Mouse (Mus musculus): Measurements from ENCODE around the gene Defb18. TPM values are rescaled to one million over a fixed set of nuclear protein-coding genes. Genes with fewer than 3 reads are reported as not detected.
"Not testable (repeated sequence)": the region's sequence is repeated elsewhere in the genome, so short reads cannot be mapped to it uniquely, and the experiment has no call there.

The Defb18 gene
- not detected in 2 replicates for polyA plus RNA-seq (2012; rRNA removed)

DNA sequence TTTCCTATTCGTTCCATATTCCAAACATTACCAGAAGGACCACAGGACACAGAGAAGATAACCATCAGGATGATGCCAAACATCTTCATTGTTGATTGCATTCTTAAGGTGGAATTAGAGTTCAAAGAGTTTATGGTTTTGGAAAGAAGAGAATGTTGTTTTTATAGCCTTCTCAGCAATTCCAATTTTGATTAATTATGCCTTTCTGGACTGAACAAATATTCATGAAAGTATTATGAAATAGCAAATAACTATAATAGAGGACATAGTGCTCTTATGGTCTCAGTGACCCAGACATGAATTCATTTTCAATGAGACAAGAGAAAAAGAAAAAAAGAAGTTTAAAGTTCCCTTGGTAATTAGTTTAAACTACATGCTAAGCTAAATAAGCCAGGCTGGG lies at the start of gene Defb18:
TSS of gene Defb18 (minus strand) at position 101 of the 400 bp plus-strand sequence.
- WGBS, result 54% methylated on average over 1 of the region's 1 CpGs
- DNase-seq (ENCODE audit: low read depth, low spot score), result no peak

DNA sequence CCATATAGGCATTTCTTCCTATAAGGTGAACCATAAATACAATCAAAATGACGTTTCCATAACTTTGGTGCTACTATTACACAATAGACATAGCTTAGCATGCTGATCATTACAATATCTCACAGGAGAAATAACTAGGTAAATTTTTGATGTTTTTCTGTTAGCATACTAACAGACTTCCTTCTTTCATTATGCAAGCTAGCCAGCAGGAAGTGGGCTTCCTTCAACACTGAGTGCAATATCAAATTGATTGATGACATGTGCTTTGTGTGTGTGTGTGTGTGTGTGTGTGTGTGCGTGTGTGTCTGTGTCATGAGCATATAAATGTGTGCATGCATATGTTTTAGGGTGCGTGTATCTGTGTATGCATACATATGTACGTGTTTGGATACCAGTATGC lies 33.9 kb upstream of the Defb18 start:
- no peak for DNase-seq (ENCODE audit: low read depth, low spot score)
- WGBS, result 76% methylated on average over 4 of the region's 4 CpGs

DNA sequence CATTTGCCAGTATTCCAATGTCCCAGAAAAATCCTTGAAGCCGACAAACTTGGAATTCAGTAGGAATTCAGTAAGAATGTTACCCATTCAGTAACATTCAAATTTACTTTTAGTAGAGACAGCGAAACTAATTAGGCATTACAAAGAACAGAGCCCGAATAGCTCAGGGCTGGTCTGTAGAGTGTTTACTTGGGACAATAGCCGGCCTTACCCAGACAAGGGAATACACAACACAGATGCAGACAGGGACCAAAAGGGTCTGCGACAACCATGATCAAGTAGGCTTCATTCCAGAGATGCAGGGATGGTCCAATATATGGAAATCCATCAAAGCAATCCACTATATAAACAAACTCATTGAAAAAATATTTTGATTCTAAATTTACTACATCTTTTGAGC lies 31.6 kb upstream of the Defb18 start:
- 76% methylated on average over 5 of the region's 5 CpGs for WGBS
- DNase-seq (ENCODE audit: low read depth, low spot score), result no peak

DNA sequence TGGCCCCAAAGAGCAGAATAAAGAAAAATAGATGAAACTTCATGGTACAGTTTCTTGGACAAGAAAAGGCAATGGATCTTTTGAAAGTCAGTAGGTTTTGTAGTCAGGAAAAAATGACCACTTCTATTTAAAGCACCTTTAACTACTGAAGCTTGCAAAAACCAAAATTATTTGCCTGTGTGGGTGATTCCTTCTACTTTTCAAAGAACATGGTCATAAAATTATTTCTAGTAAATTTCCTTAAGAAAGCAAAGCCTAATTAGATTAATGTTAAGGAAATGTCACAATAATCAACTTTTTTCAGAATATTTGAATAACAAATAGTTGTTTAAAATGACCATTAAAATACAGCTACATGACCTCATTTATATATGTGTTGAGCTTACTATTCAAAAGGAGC lies 27.8 kb upstream of the Defb18 start, which contains the start of gene Defb41:
TSS of gene Defb41 (minus strand) at position 101 of the 400 bp plus-strand sequence.
- no peak for DNase-seq (ENCODE audit: low read depth, low spot score)

DNA sequence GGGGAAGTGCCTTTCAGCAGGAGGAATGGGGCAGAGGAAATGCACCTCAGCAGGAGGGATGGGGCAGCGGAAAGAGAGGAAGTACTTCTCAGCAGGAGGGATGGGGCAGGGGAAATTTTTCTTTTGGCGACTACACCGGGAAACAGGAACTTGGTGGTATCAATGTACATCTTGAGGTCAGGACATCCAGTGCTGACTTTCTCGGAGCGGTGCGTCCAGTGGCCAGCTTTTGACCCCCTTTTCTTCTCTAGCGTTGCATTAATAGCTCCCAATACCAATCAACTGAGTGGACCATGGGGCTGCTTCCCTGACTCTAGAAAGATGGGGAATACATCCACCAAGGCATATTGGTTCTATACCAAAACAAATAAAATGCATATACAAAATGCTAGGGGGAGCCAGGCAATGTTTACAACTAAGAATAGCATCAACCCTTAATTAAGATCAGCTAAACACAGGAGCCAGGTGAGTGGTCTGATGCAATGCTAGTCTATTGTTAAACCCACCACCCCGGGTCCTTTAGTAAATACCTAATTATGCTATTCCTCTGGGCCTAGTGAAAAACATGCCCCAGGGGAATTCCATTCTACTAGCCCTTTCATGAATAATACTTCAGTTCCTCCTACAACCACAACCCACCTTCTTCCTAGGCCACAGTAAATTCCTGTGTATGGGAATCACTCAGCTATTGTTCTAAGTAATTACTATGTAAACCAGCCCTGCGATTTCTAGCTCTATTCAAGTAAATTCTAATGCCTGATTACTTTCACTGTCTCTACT lies 8.7 kb upstream of the Defb18 start:
- DNase-seq (ENCODE audit: low read depth, low spot score), result not testable (repeated sequence)
- 90% methylated on average over 9 of the region's 9 CpGs for WGBS

DNA sequence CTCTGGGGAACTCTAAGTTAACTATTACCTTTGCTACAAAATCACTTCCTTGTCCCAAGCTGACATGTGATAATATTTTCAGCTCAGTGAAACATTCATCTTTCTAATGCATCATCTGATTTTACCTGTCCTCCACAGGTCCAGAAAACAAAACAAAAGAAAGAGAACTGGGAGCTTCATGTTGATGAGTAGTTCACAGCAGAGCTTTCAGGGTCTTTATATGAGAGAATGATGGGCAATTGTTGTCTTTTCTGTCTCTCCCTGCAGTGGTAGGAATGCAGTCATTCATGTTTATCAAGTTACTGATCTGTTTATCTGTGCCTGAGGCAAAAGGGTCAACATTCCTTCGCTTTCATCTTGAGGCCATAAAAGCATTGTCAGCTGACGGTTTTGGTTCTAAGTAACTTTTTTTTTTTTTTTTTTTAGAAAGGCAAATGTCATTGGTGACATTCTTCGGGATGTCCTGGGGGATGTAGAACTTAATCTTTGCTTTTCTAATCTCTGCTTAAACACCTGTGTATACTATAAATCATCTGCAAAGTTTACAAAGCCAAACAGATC lies 13.8 kb downstream of the Defb18 start:
- 11% methylated on average over 3 of the region's 3 CpGs for WGBS
- DNase-seq (ENCODE audit: low read depth, low spot score), result no peak

DNA sequence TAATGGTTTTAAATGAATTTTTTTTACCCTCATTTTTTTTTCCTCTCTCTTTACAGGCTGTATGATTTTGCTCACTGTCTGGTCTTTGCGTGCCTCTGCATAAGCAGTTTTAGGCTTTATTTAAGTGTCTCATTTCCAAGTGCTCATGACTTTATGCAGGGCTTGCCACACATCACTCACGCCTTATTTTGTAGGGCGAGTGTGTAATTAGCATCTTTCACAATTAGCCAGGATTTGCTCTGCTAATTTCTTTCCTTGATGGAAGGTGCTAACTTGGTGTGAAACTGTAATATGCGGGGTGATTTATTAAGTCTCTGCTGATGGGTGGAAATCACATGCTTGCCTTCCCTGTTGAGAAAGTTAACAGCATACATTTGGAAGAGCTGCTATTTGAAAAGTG lies 45.5 kb downstream of the Defb18 start:
- DNase-seq (ENCODE audit: low read depth, low spot score), result no peak
- WGBS, result 57% methylated on average over 4 of the region's 4 CpGs

DNA sequence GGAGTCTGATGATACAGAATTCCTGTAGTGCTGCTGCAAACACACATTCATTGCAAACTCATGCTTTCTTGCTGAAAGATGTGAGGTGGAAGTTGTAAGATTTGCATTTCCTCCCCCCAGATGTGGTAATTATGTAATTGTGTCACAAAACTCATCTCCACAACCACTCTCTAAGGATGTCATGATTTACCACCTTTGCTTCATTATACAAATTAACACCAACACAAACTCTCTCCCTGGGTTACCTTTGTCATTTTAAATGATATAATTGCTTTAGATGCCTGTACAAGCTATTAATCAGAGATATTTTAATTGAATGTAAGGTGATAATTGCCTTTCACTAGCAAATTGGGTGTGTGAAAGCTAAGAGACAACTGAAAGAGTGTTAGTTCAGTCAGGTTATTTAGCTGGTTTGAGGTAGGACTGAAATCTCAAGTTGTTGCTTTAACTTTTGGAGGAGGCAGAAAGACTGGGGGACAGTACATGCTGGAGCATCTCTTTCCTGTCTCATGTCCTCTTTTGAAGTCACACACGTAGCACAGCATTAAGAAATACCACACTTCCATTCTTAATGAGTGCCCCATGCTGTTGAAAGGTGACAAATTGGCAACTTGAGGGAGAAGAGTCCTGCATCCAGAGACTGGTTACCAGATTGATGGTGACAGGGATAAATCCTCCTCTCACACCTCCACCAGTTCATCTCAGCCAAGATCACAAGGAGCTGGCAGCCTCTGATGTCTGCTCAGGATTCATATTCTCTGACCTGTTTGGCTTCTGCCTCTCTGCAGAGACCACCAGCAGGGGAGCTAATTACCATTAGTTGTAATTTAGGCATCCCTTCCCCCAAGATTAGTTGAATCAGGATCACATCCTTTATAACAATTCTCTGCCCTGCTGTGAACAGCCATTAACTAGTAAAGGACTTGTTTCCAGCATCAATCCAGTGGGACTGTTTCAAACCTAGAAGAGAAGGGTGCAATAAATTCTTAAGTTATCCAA lies 46.2 kb downstream of the Defb18 start:
- DNase-seq (ENCODE audit: low read depth, low spot score), result no peak
- 14% methylated on average over 1 of the region's 1 CpGs for WGBS

Other genes with a start within 250 kb of the Defb18 start
- not detected in 2 replicates for gene Crisp4, start 91.5 kb downstream of the Defb18 start, polyA plus RNA-seq (2012; rRNA removed)
- not detected in 2 replicates for gene Defb41, start 27.7 kb upstream of the Defb18 start, polyA plus RNA-seq (2012; rRNA removed)